Mouse (Mus musculus): ENCODE data around the gene Lmnb2. TPM values are rescaled to one million over a fixed set of nuclear protein-coding genes. Genes with fewer than 3 reads are reported as not detected.

The Lmnb2 gene
- polyA plus RNA-seq, 1 experiment from 2014 or later, result 75.2 TPM

- H3K9ac ChIP-seq (replicated peaks), result no peak overlapping the region
- peaks cover 81% of the 10 kb centered on the region for H3K36me3 ChIP-seq
- H3K4me1 ChIP-seq (replicated peaks), result peaks cover 3% of the 10 kb centered on the region
- H3K27me3 ChIP-seq, result no peaks in the 10 kb centered on the region
- no peak overlapping the region for H3K4me2 ChIP-seq
- WGBS, result 95% methylated on average over 11 of the region's 11 CpGs
- no peak overlapping the region for H3K4me3 ChIP-seq (replicated peaks)
- no peak overlapping the region for H3K27ac ChIP-seq
- H3K9me3 ChIP-seq, result no peaks in the 10 kb centered on the region
- no peak for ATAC-seq (ENCODE audit: insufficient number of reproducible peaks, insufficient read depth, low FRiP score, low TSS enrichment, low read depth)
Observed at GRCm38 (mm10) chr10:80904709-80905108, 13.3 kb downstream of the Lmnb2 start.

GRCm38 (mm10) chr10:80904004-80904693, 13.9 kb downstream of the Lmnb2 start:
- H3K9ac ChIP-seq (replicated peaks), result no peak overlapping the region
- ATAC-seq (ENCODE audit: insufficient number of reproducible peaks, insufficient read depth, low FRiP score, low TSS enrichment, low read depth), result no peak

GRCm38 (mm10) chr10:80903282-80903681, 14.8 kb downstream of the Lmnb2 start:
- 0 out of 2 replicates have a peak, but pooled peaks cover under 1% of the 10 kb centered on the region for H3K27me3 ChIP-seq
- peaks cover 78% of the 10 kb centered on the region for H3K36me3 ChIP-seq
- no peaks in the 10 kb centered on the region for H3K9me3 ChIP-seq
- H3K9ac ChIP-seq (replicated peaks), result no peak overlapping the region
- H3K4me1 ChIP-seq (replicated peaks), result peaks cover 16% of the 10 kb centered on the region
- no peak overlapping the region for H3K27ac ChIP-seq
- H3K4me2 ChIP-seq, result no peak overlapping the region
- ATAC-seq (ENCODE audit: insufficient number of reproducible peaks, insufficient read depth, low FRiP score, low TSS enrichment, low read depth), result no peak
- WGBS, result 93% methylated on average over 10 of the region's 10 CpGs
- no peak overlapping the region for H3K4me3 ChIP-seq (replicated peaks)

More at GRCm38 (mm10) chr10:80904004-80904693, 13.9 kb downstream of the Lmnb2 start:
- Histone ChIP-seq H3K4me3 (replicated peaks) (no peak overlapping the region), H3K27ac (no peak overlapping the region), H3K9me3 (no peaks in the 10 kb centered on the region), H3K4me2 (no peak overlapping the region), H3K36me3 (peaks cover 78% of the 10 kb centered on the region), H3K27me3 (no peaks in the 10 kb centered on the region), H3K4me1 (replicated peaks) (peaks cover 9% of the 10 kb centered on the region)
- 87% methylated on average over 28 of the region's 28 CpGs for WGBS

GRCm38 (mm10) chr10:80902273-80902940, 15.6 kb downstream of the Lmnb2 start:
- ATAC-seq (ENCODE audit: insufficient number of reproducible peaks, insufficient read depth, low FRiP score, low TSS enrichment, low read depth), result no peak
- 93% methylated on average over 9 of the region's 9 CpGs for WGBS
- H3K36me3 ChIP-seq, result peaks cover 77% of the 10 kb centered on the region
- 0 out of 2 replicates have a peak, but pooled peaks cover 9% of the 10 kb centered on the region for H3K27me3 ChIP-seq
- H3K4me3 ChIP-seq (replicated peaks), result no peak overlapping the region
- H3K9ac ChIP-seq (replicated peaks), result no peak overlapping the region
- peaks cover 21% of the 10 kb centered on the region for H3K4me1 ChIP-seq (replicated peaks)
- H3K9me3 ChIP-seq, result no peaks in the 10 kb centered on the region
- H3K4me2 ChIP-seq, result no peak overlapping the region
- H3K27ac ChIP-seq, result no peak overlapping the region

- H3K4me3 ChIP-seq (replicated peaks), result peak overlapping the region; percentile 72; the same call in 1 of the 2 replicates
- peak overlapping the region; percentile 97 for H3K4me2 ChIP-seq
- H3K27me3 ChIP-seq, result 0 out of 2 replicates have a peak, but pooled peaks cover 9% of the 10 kb centered on the region
- peaks cover 21% of the 10 kb centered on the region for H3K4me1 ChIP-seq (replicated peaks)
- 0 out of 2 replicates have a peak overlapping the region, but pooled peaks have one; percentile 23 for H3K9ac ChIP-seq (replicated peaks)
- peak overlapping the region; percentile 73; the same call in 1 of the 2 replicates for H3K27ac ChIP-seq
- H3K9me3 ChIP-seq, result no peaks in the 10 kb centered on the region
- no peak for ATAC-seq (ENCODE audit: insufficient number of reproducible peaks, insufficient read depth, low FRiP score, low TSS enrichment, low read depth)
- peaks cover 73% of the 10 kb centered on the region for H3K36me3 ChIP-seq
- 89% methylated on average over 19 of the region's 19 CpGs for WGBS
Observed at GRCm38 (mm10) chr10:80901409-80902272, 16.4 kb downstream of the Lmnb2 start.

GRCm38 (mm10) chr10:80900318-80901247, 17.5 kb downstream of the Lmnb2 start, which contains the start of gene Timm13:
TSS of gene Timm13 (minus strand) at chr10:80900969.
- peaks cover 62% of the 10 kb centered on the region for H3K36me3 ChIP-seq
- peak within 1 kb of the TSS; percentile 97 for H3K4me2 ChIP-seq
- peak within 1 kb of the TSS; percentile 70 for H3K9ac ChIP-seq (replicated peaks)
- peak within 1 kb of the TSS; percentile 86 for H3K27ac ChIP-seq
- under 1% methylated on average over 69 of the region's 72 CpGs for WGBS
- ATAC-seq (ENCODE audit: insufficient number of reproducible peaks, insufficient read depth, low FRiP score, low TSS enrichment, low read depth), result peak; percentile 92
- peaks cover 21% of the 10 kb centered on the region for H3K4me1 ChIP-seq (replicated peaks)
- no peaks in the 10 kb centered on the region for H3K9me3 ChIP-seq
- H3K4me3 ChIP-seq (replicated peaks), result peak within 1 kb of the TSS; percentile 72
- H3K27me3 ChIP-seq, result 0 out of 2 replicates have a peak, but pooled peaks cover 9% of the 10 kb centered on the region

GRCm38 (mm10) chr10:80899591-80900317, 18.3 kb downstream of the Lmnb2 start:
- peak overlapping the region; percentile 72 for H3K4me3 ChIP-seq (replicated peaks)
- H3K36me3 ChIP-seq, result peaks cover 54% of the 10 kb centered on the region
- no peak for ATAC-seq (ENCODE audit: insufficient number of reproducible peaks, insufficient read depth, low FRiP score, low TSS enrichment, low read depth)
- WGBS, result 11% methylated on average over 25 of the region's 25 CpGs
- 0 out of 2 replicates have a peak, but pooled peaks cover 9% of the 10 kb centered on the region for H3K27me3 ChIP-seq
- peak overlapping the region; percentile 86 for H3K27ac ChIP-seq
- no peaks in the 10 kb centered on the region for H3K9me3 ChIP-seq
- peak overlapping the region; percentile 70 for H3K9ac ChIP-seq (replicated peaks)
- H3K4me1 ChIP-seq (replicated peaks), result peaks cover 21% of the 10 kb centered on the region
- H3K4me2 ChIP-seq, result peak overlapping the region; percentile 97

GRCm38 (mm10) chr10:80899074-80899473, 19.0 kb downstream of the Lmnb2 start:
- H3K9me3 ChIP-seq, result no peaks in the 10 kb centered on the region
- H3K9ac ChIP-seq (replicated peaks), result peak overlapping the region; percentile 70; the same call in 1 of the 2 replicates
- H3K4me3 ChIP-seq (replicated peaks), result peak overlapping the region; percentile 72
- peaks cover 21% of the 10 kb centered on the region for H3K4me1 ChIP-seq (replicated peaks)
- 85% methylated on average over 8 of the region's 8 CpGs for WGBS
- ATAC-seq (ENCODE audit: insufficient number of reproducible peaks, insufficient read depth, low FRiP score, low TSS enrichment, low read depth), result no peak
- H3K27me3 ChIP-seq, result 0 out of 2 replicates have a peak, but pooled peaks cover 9% of the 10 kb centered on the region
- H3K4me2 ChIP-seq, result peak overlapping the region; percentile 97
- H3K36me3 ChIP-seq, result peaks cover 47% of the 10 kb centered on the region
- no peak overlapping the region for H3K27ac ChIP-seq

GRCm38 (mm10) chr10:80897861-80898510, 20.1 kb downstream of the Lmnb2 start:
- Histone ChIP-seq H3K4me1 (replicated peaks) (peaks cover 21% of the 10 kb centered on the region), H3K36me3 (peaks cover 36% of the 10 kb centered on the region), H3K27me3 (0 out of 2 replicates have a peak, but pooled peaks cover 9% of the 10 kb centered on the region), H3K27ac (no peak overlapping the region), H3K4me3 (replicated peaks) (0 out of 2 replicates have a peak overlapping the region, but pooled peaks have one; percentile 7), H3K9me3 (no peaks in the 10 kb centered on the region), H3K9ac (replicated peaks) (no peak overlapping the region), H3K4me2 (peak overlapping the region; percentile 37)
- 29% methylated on average over 41 of the region's 41 CpGs for WGBS
- no peak for ATAC-seq (ENCODE audit: insufficient number of reproducible peaks, insufficient read depth, low FRiP score, low TSS enrichment, low read depth)
